Mouse (Mus musculus): Measurements from ENCODE around the gene Slc30a7. TPM values are rescaled to one million over a fixed set of nuclear protein-coding genes. Genes with fewer than 3 reads are reported as not detected.
"Not testable (repeated sequence)": the region's sequence is repeated elsewhere in the genome, so short reads cannot be mapped to it uniquely, and the experiment has no call there.

Gene Slc30a7
- polyA plus RNA-seq, 1 experiment, result 4.3 TPM

DNA sequence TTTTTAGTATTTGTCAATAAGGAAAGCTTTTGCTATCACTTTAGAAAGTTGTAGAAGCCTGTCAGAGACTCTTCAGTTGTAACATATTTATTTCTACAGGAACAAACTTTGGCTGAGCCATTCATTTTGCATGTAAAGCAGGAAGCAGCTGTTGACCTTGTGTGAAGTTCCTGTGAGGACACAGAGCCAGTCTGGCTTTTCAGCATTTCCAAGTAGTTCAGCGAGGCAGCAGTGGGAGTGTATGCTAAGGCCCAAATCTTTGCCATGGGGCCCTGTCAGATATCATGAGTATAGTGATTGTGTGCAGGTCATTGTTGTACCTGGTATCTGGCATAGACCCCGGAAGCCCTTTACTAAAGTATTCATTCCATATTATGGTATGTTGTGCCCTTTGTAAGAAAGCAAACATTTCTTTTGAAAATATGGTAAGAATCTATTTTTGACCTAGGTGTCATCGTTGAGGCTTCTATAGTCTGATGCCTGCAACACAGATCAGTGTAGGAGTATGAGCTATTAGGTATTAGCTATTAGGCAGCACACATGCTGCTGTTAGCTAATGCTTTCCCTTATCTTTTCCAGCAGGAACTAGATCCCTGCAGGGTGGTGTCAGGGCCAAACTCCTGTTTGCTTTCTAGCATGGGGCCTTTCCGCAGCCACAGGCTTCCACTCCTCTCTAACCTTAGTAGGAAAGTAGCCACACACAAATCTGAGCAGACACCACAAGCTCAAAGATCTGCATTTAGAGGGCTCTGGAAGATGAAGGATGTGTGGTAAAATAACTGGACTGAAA lies 82.6 kb downstream of the Slc30a7 start:
- Histone ChIP-seq H3K4me1 (ENCODE audit: control insufficient read depth, insufficient read depth, low read length) (no peaks in the 10 kb centered on the region), H3K4me3 (ENCODE audit: control insufficient read depth, low read depth, low read length) (no peak overlapping the region), H3K36me3 (ENCODE audit: control insufficient read depth, insufficient read depth, low read length) (no peaks in the 10 kb centered on the region), H3K27me3 (ENCODE audit: control insufficient read depth, insufficient read depth, low read length) (no peaks in the 10 kb centered on the region), H3K27ac (ENCODE audit: control insufficient read depth, insufficient read depth, low read depth, low read length) (no peak overlapping the region)
- TF ChIP-seq POLR2A (IDR thresholded peaks at IDR 0.05; ENCODE audit: control insufficient read depth, low read depth, low read length), result no peak
- no peak for TF ChIP-seq CTCF (IDR thresholded peaks at IDR 0.05; ENCODE audit: control insufficient read depth, insufficient read depth, insufficient replicate concordance, low read depth, low read length)

DNA sequence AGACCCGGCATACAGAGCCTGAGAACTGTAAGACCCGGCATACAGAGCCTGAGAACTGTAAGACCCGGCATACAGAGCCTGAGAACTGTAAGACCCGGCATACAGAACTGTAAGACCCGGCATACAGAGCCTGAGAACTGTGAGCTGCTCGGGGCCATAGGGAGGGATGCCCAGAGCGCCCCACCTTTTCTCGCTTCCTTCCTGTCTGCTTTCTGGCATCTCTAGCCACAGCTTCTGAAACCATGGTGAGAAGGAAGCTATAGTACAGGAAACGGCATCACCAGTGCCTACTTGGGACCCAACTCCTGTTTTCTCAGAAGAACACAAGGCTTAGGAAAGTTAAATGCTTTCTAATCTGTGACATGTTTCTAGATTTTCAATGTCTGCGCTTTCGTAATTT lies 99.8 kb downstream of the Slc30a7 start:
- H3K4me1 ChIP-seq (ENCODE audit: control insufficient read depth, insufficient read depth, low read length); H3K4me3 ChIP-seq (ENCODE audit: control insufficient read depth, low read depth, low read length); H3K27ac ChIP-seq (ENCODE audit: control insufficient read depth, insufficient read depth, low read depth, low read length); H3K36me3 ChIP-seq (ENCODE audit: control insufficient read depth, insufficient read depth, low read length); H3K27me3 ChIP-seq (ENCODE audit: control insufficient read depth, insufficient read depth, low read length): not testable (repeated sequence)

DNA sequence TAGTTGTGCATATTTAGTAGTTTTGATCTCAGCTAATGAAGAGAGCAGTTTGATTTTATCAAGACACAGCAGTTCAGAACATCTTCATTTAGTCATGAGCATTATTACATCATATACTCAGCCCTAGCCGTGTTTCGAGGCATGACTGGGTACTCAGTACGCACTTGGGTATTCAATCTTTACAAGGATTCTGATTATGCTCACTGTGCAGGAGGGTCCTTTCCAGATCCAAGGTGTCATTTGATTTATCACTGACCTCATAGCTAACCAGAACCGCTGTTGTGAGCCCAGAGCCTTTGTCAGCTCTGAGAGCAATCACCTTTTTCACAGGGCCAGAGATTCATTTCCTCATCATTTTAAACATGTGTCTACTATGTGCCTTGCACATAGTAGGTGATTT lies 101.6 kb downstream of the Slc30a7 start:
- TF ChIP-seq POLR2A (IDR thresholded peaks at IDR 0.05; ENCODE audit: control insufficient read depth, low read depth, low read length), result no peak
- no peak for TF ChIP-seq CTCF (IDR thresholded peaks at IDR 0.05; ENCODE audit: control insufficient read depth, insufficient read depth, insufficient replicate concordance, low read depth, low read length)
- H3K4me1 ChIP-seq (ENCODE audit: control insufficient read depth, insufficient read depth, low read length), result no peaks in the 10 kb centered on the region
- no peak overlapping the region for H3K27ac ChIP-seq (ENCODE audit: control insufficient read depth, insufficient read depth, low read depth, low read length)
- no peaks in the 10 kb centered on the region for H3K36me3 ChIP-seq (ENCODE audit: control insufficient read depth, insufficient read depth, low read length)
- H3K4me3 ChIP-seq (ENCODE audit: control insufficient read depth, low read depth, low read length), result no peak overlapping the region
- H3K27me3 ChIP-seq (ENCODE audit: control insufficient read depth, insufficient read depth, low read length), result no peaks in the 10 kb centered on the region

DNA sequence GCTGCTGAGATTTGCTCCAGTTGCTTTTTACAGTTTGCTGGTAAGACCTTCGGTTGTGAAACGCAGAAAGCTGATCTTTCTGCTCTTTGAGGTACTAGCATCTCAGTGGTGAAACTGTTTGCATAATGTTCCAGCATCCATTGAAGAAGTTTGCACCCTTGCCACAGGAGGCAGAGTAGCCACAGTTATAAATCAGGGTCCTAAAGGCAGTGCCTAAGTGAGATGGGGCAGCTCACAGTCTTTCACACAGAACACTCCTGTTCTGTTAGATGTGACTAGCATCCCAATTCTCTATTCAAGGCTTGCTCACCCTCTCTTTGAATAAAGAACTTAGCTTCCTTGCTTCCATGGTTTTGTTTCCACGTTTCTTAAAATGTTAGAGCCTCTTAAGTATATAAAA lies 102.1 kb downstream of the Slc30a7 start:
- no peaks in the 10 kb centered on the region for H3K27me3 ChIP-seq (ENCODE audit: control insufficient read depth, insufficient read depth, low read length)
- no peak overlapping the region for H3K4me3 ChIP-seq (ENCODE audit: control insufficient read depth, low read depth, low read length)
- no peak overlapping the region for H3K27ac ChIP-seq (ENCODE audit: control insufficient read depth, insufficient read depth, low read depth, low read length)
- no peaks in the 10 kb centered on the region for H3K4me1 ChIP-seq (ENCODE audit: control insufficient read depth, insufficient read depth, low read length)
- H3K36me3 ChIP-seq (ENCODE audit: control insufficient read depth, insufficient read depth, low read length), result no peaks in the 10 kb centered on the region
- TF ChIP-seq CTCF (IDR thresholded peaks at IDR 0.05; ENCODE audit: control insufficient read depth, insufficient read depth, insufficient replicate concordance, low read depth, low read length) (no peak), POLR2A (IDR thresholded peaks at IDR 0.05; ENCODE audit: control insufficient read depth, low read depth, low read length) (no peak)

DNA sequence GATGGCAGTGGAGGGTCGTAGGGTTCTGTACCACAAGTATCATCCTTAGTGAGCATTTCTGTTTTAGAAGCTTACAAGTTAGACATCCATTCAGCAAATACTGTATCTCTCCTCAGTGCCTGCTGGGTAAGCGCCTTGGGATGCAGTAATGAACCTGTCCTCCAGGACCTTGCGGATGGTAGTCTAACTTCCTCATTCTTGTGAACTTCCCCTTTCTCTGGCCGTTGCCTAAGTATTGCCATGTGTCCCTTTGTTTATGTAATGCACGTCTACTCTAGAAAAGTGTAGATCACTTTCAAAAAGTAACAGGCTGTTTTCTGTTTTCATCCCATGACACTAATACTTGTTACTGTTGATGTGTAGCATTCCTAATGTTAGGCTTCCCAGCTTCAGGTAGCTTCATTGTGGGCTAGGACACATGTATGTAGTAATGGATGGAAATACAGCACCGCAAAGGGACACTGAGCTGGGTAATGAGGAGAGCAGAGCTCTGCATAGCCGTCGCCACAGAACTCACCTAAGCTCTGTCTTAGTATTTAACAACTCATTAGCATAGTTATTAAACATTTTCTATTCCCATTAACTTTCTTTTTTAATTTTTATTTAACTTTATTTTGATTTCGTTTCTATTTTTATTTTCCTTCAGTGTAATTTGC lies 104.8 kb downstream of the Slc30a7 start:
- H3K4me1 ChIP-seq (ENCODE audit: control insufficient read depth, insufficient read depth, low read length), result no peaks in the 10 kb centered on the region
- H3K27me3 ChIP-seq (ENCODE audit: control insufficient read depth, insufficient read depth, low read length), result no peaks in the 10 kb centered on the region
- no peak overlapping the region for H3K4me3 ChIP-seq (ENCODE audit: control insufficient read depth, low read depth, low read length)
- H3K27ac ChIP-seq (ENCODE audit: control insufficient read depth, insufficient read depth, low read depth, low read length), result no peak overlapping the region
- TF ChIP-seq POLR2A (IDR thresholded peaks at IDR 0.05; ENCODE audit: control insufficient read depth, low read depth, low read length) (no peak), CTCF (IDR thresholded peaks at IDR 0.05; ENCODE audit: control insufficient read depth, insufficient read depth, insufficient replicate concordance, low read depth, low read length) (no peak)
- no peaks in the 10 kb centered on the region for H3K36me3 ChIP-seq (ENCODE audit: control insufficient read depth, insufficient read depth, low read length)

DNA sequence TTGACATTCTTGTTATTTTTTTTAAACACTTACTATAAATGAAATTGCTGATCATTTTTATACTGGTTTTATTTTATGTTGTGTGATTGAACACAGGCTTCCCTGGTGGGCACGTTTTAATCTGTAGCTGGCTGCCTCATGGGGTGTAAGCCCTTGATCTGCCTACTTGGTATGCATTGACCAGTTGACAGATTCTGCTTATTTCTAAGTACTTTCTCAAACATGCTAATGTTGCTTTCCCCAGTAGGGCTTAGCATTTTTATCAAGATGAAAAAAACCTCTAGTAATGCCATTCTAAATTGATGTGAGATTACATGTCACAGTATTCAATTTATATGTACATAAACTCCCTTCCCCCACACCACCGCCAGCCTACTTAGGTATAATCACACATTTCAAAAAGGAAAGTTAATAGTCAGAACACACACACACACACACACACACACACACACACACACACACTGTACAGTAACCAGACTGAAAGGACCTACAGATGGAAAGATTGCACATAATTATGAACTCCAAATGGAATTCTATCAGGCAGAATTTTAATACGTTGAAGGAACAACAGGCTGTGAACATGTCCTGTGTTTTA lies 108.8 kb downstream of the Slc30a7 start:
- no peak for TF ChIP-seq POLR2A (IDR thresholded peaks at IDR 0.05; ENCODE audit: control insufficient read depth, low read depth, low read length)
- H3K27me3 ChIP-seq (ENCODE audit: control insufficient read depth, insufficient read depth, low read length), result no peaks in the 10 kb centered on the region
- no peaks in the 10 kb centered on the region for H3K36me3 ChIP-seq (ENCODE audit: control insufficient read depth, insufficient read depth, low read length)
- no peak overlapping the region for H3K4me3 ChIP-seq (ENCODE audit: control insufficient read depth, low read depth, low read length)
- H3K27ac ChIP-seq (ENCODE audit: control insufficient read depth, insufficient read depth, low read depth, low read length), result no peak overlapping the region
- no peaks in the 10 kb centered on the region for H3K4me1 ChIP-seq (ENCODE audit: control insufficient read depth, insufficient read depth, low read length)

DNA sequence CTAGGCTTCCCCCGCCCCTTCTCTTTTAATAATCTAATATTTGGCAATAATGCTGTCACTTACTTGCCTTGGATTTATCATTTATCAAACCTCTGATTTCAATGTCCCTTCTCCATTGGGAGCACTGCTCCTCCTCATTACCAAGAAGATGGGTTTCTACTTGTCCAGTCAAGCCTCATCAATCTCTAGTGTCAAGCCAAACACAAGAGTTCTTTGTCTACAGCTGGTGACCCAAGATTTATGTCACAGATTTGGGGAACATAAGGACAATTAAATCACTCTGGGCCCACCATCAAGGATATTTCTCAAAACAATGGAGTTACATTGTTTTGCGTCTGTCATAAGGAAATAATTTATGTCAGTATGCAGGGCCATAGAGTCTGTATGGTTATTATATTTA lies 114.0 kb downstream of the Slc30a7 start:
- Histone ChIP-seq H3K4me3 (ENCODE audit: control insufficient read depth, low read depth, low read length) (no peak overlapping the region), H3K4me1 (ENCODE audit: control insufficient read depth, insufficient read depth, low read length) (no peaks in the 10 kb centered on the region), H3K36me3 (ENCODE audit: control insufficient read depth, insufficient read depth, low read length) (no peaks in the 10 kb centered on the region), H3K27me3 (ENCODE audit: control insufficient read depth, insufficient read depth, low read length) (no peaks in the 10 kb centered on the region), H3K27ac (ENCODE audit: control insufficient read depth, insufficient read depth, low read depth, low read length) (no peak overlapping the region)
- no peak for TF ChIP-seq CTCF (IDR thresholded peaks at IDR 0.05; ENCODE audit: control insufficient read depth, insufficient read depth, insufficient replicate concordance, low read depth, low read length)
- TF ChIP-seq POLR2A (IDR thresholded peaks at IDR 0.05; ENCODE audit: control insufficient read depth, low read depth, low read length), result no peak
